Mouse (Mus musculus) brain, embryonic 14.5 days (tissue): ENCODE measurements at regions not wholly inside any gene's neighbourhood (a gene's known extent, or its start where the extent isn't known, plus 50 kb on each side); places are given as distances from the start of the nearest gene placed in this dataset.

ENCODE experiments used
- DNase-seq: peaks from one replicate; pipeline ENCODE4 v3.0.0-alpha.2; 2011; ENCODE audit warnings: low read depth
- CTCF ChIP-seq: fragments of 200-500 bp; IDR thresholded peaks from 2 replicates; pipeline ENCODE4 v1.5.1; 2012; ENCODE audit warnings: inconsistent platforms, mild to moderate bottlenecking, moderate library complexity, borderline replicate concordance; ENCODE audit not compliant: insufficient read depth, insufficient read length; ENCODE audit errors: extremely low read depth
- POLR2A ChIP-seq: fragments of 200-500 bp; IDR thresholded peaks from 2 replicates; pipeline ENCODE4 v1.6.1; 2012; ENCODE audit warnings: mild to moderate bottlenecking, inconsistent platforms, borderline replicate concordance; ENCODE audit not compliant: poor library complexity, insufficient read depth, insufficient read length, severe bottlenecking; ENCODE audit errors: extremely low read depth

DNA sequence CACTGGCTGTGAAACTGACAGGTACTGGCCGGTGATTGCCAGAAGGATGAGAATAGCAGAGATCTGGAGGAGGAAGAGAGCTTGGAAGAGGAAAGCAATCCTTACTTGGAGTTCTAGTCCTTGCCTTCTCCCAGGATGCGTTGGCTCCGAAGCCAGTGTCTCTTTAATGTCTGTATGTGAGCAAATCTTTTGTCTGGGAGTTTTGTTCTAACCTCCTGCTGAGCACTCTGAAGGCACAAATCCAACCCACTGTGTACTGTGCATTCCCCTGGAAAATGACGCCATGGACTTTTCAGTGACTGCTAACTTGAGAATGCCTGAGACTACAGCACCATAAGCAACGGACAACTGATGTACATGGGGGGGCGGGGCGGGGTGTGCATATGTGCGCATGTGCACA, 216.4 kb downstream of the Emp1 start:
- no peak for TF ChIP-seq CTCF
- TF ChIP-seq POLR2A, result no peak
- peak; percentile 29 for DNase-seq

GRCm38 (mm10) chr6:135582567-135582966, 220.2 kb downstream of the Emp1 start:
- peak; percentile 81 for DNase-seq

DNA sequence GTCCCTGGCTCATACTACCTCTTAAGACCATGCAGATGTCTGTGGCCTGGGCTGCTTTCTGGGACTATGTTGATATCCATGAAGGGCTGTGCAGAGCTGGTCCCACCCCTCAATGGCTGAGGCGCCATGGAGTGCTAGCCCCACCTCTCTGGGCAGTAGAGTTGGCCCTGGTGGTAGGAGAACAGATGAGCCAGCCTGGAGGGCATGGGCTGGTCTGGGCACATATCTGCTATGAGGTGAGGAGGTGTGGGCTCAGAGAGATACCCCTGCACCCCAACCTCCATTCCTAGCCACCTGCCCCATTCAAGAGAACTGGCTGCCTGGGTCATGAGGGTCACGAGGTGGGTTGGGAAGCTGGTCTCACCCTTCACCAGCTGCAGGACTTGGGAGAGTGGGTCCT, 222.4 kb downstream of the Emp1 start:
- TF ChIP-seq CTCF, result no peak
- no peak for TF ChIP-seq POLR2A
- no peak for DNase-seq

More at GRCm38 (mm10) chr6:135582567-135582966, 220.2 kb downstream of the Emp1 start:
- TF ChIP-seq CTCF (no peak), POLR2A (no peak)

GRCm38 (mm10) chr6:135590084-135590483, 227.7 kb downstream of the Emp1 start:
- no peak for TF ChIP-seq POLR2A
- TF ChIP-seq CTCF, result no peak
- no peak for DNase-seq

GRCm38 (mm10) chr6:135591085-135591484, 228.7 kb downstream of the Emp1 start:
- DNase-seq, result no peak
- TF ChIP-seq CTCF, result no peak
- TF ChIP-seq POLR2A, result no peak

- no peak for DNase-seq
- TF ChIP-seq POLR2A (no peak), CTCF (no peak)
These were observed 234.0 kb downstream of the Emp1 start for GRCm38 (mm10) chr6:135596358-135596757.

- peak; percentile 49 for DNase-seq
- no peak for TF ChIP-seq POLR2A
- no peak for TF ChIP-seq CTCF
These were observed 248.3 kb downstream of the Emp1 start for GRCm38 (mm10) chr6:135610504-135611096.

DNA sequence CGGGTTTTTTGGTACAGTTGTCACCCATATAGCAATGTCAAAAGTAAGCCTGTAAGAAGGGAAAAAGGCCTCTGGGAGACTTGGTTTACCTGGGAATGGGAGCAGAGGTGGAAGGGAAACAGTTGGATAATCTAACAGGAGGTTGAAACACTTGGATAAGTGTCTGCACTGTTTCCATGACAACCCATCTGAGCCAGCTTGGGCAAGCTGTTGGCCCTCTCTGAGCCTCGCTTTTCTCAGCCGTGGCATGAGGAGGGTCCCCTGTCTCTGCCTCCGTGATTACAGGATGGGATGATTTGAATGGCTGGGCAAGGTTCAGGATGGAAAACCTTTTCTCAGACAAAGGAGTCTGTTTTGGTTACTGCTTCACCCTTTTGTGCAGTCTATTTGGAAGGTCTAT, 265.6 kb downstream of the Emp1 start:
- DNase-seq, result peak; percentile 86
- TF ChIP-seq CTCF, result no peak
- TF ChIP-seq POLR2A, result no peak

DNA sequence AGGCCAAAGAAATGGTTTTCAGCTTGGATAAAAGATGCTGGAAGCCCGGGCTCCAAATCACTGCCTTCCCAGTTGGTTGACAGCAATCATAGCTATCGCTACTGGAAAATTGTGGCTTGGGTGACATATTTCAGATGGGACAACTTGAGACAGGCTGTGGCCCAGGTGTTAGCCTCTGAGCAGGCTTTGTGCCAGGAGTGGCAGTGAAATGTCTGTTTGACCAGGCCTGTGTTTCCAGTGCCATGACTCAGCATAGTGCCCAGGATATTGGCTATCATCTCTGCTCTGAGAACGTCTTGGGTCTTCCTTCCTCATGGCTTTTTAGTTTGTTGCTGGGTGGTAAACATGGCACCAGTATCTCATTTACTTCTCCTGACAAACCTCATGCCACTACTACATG, 266.9 kb downstream of the Emp1 start:
- DNase-seq, result peak; percentile 22
- TF ChIP-seq POLR2A (no peak), CTCF (no peak)

DNA sequence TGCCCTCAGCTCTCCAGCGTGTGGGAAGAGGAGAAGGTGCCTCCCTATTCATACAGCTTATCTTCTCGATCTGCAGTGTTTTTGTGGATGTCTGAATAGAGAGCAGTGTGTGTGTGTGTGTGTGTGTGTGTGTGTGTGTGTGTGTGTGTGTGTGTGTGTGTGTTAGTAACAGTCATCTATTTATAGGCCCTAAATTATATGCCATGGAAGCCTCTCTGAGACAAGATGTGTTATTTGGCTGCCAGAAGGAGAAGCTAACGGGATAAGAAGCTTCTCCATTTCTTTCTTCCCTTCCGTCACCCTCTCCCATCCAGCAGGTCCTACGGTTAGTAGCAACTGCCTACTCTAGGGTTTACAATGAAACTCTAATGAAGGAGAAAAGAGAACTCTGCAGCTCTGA, 270.3 kb downstream of the Emp1 start:
- no peak for TF ChIP-seq POLR2A
- TF ChIP-seq CTCF, result no peak
- DNase-seq, result no peak

DNA sequence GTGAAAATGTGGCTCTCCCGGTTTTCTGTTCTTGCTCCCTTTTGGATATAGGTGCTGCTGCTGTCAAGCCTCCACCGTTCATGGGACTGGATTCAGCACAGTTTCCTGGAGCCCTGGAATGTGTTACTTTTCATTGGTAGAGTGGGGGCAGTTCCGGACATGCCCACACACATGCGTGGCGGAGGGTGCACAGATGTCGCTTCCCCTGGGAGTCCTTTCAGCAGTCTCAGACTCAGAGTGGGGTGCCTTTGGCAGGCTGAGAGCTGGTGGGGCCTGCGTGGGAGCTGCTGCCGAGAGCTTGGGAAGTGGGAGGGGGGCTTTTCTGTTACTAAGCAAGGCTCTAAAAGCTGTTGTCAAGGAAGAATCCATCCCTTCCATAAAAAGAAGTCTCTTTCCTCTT, 274.3 kb downstream of the Emp1 start:
- DNase-seq, result no peak
- TF ChIP-seq POLR2A (no peak), CTCF (no peak)

DNA sequence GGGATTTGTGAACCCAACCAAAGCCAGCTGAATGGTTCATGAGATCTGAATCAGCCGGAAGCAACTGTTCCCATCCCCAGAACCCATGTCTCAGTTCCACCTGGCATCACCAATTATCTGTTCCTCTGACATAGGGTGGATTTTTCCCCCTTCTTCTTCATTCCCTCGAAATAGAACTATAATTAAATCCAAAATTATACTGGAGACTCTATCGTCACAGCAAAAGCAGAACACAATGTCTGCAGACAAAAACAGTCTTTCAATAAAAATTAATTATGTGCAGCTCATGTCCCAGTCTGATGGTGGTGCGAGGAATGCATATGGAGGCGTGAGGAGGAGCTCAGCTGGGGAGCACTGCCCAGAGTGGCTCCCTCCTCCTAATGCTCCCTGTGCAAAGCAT, 280.4 kb downstream of the Emp1 start:
- TF ChIP-seq CTCF, result no peak
- no peak for TF ChIP-seq POLR2A
- DNase-seq, result no peak
